Mouse (Mus musculus): Measurements from ENCODE around the gene Olfr1463. TPM values are rescaled to one million over a fixed set of nuclear protein-coding genes. Genes with fewer than 3 reads are reported as not detected.

Gene Olfr1463
- polyA plus RNA-seq (2012): not detected in 2 replicates

- TF ChIP-seq GATA1 (IDR thresholded peaks at IDR 0.05; ENCODE audit: low read length): no peak
Observed at GRCm38 (mm10) chr19:13231028-13231427, at the start of gene Olfr1463. Olfr1463 (plus strand) TSS chr19:13231328.

GRCm38 (mm10) chr19:13185434-13185833, 45.7 kb upstream of the Olfr1463 start, which contains the start of gene Olfr1462:
Olfr1462 (plus strand) TSS chr19:13185734.
- TF ChIP-seq GATA1 (IDR thresholded peaks at IDR 0.05; ENCODE audit: low read length): no peak

GRCm38 (mm10) chr19:13221666-13222065, 9.5 kb upstream of the Olfr1463 start:
- no peak for TF ChIP-seq GATA1 (IDR thresholded peaks at IDR 0.05; ENCODE audit: low read length)

Other genes starting within 250 kb of the Olfr1463 start
- gene Olfr1451, start 236.3 kb upstream of the Olfr1463 start, polyA plus RNA-seq (2012): not detected in 2 replicates
- not detected in 2 replicates for gene Olfr1453, start 203.0 kb upstream of the Olfr1463 start, polyA plus RNA-seq (2012)
- gene Olfr1454, start 170.7 kb upstream of the Olfr1463 start, polyA plus RNA-seq (2012): not detected in 2 replicates
- not detected in 2 replicates for gene Olfr1457, start 133.4 kb upstream of the Olfr1463 start, polyA plus RNA-seq (2012)
- gene Olfr1458, start 124.6 kb upstream of the Olfr1463 start, polyA plus RNA-seq (2012): not detected in 2 replicates
- not detected in 2 replicates for gene Olfr1459, start 81.8 kb upstream of the Olfr1463 start, polyA plus RNA-seq (2012)
- not detected in 2 replicates for gene Olfr1461, start 68.3 kb upstream of the Olfr1463 start, polyA plus RNA-seq (2012)
- not detected in 2 replicates for gene Olfr1462, start 45.6 kb upstream of the Olfr1463 start, polyA plus RNA-seq (2012)
- gene Olfr1465, start 84.2 kb downstream of the Olfr1463 start, polyA plus RNA-seq (2012): not detected in 2 replicates
- not detected in 2 replicates for gene Olfr1466, start 107.5 kb downstream of the Olfr1463 start, polyA plus RNA-seq (2012)
- not detected in 2 replicates for gene Olfr1467, start 130.9 kb downstream of the Olfr1463 start, polyA plus RNA-seq (2012)
- not detected in 2 replicates for gene Olfr1469, start 176.5 kb downstream of the Olfr1463 start, polyA plus RNA-seq (2012)
- not detected in 2 replicates for gene Olfr1471, start 212.1 kb downstream of the Olfr1463 start, polyA plus RNA-seq (2012)
- gene Olfr1472, start 224.8 kb downstream of the Olfr1463 start, polyA plus RNA-seq (2012): not detected in 2 replicates
- not detected in 2 replicates for gene Olfr1474, start 238.2 kb downstream of the Olfr1463 start, polyA plus RNA-seq (2012)
- not detected in 2 replicates for gene Olfr1475, start 248.9 kb downstream of the Olfr1463 start, polyA plus RNA-seq (2012)

Data from G1E-ER4 (cell line).